Mouse (Mus musculus): ENCODE results near the gene B430306N03Rik.

The B430306N03Rik gene

DNA sequence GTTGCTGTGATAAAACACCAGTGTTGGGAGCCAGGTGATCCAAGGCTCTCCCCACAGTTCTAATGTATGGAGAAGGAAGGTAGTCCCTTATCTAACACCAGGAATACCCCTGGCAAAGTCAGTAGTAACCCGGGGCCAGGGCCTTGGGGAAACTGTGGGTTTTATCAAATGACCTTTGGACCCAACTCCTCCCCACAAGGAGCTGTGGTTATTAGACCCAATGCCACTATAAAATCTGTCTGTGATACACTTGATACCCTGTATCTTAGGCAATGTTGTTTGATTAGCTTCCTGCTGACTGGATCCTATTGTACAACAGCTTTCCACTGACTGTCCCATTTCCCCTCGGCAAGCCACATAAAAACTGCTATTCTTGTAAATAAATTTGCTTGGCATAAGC lies 3.8 kb upstream of the B430306N03Rik start:
- DNase-seq (ENCODE audit: low read depth, low spot score) = no peak

DNA sequence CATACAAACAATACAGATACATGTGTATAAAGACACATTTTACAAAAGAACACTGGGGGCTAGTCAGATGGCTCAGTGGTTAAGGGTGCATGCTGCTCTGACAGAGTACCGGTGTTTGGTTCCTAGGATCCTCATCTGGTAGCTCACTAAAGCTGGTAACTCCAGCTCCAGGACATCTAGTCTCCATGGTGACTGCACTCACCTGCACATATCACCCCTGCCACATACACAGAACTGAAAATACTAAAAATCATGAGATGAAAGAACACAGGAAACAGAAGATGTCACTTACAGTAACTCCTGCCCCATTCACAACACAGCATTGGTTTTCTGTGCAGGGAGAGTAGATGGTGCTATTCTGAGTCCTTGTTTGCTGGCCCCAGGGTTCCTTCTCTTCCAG lies 2.7 kb downstream of the B430306N03Rik start:
- DNase-seq (ENCODE audit: low read depth, low spot score) = no peak

DNA sequence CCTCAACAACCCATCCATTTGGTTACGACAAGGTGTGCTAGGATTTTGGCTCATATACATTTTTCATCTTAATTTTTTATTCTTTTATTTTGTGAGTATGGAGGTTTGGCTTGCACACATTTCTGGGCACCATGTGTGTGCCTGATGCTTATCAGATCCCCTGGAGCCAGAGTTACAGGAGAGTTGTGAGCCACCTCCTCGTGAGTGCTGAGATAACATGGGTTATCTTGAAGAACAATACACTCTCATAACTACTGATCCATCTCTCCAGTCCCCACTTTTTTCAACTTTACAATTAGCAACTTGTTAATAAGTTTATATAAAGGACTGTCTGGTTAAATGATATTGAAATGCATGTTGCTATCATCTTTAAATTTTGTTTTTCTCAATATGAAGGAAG lies 5.3 kb downstream of the B430306N03Rik start:
- DNase-seq (ENCODE audit: low read depth, low spot score) = no peak

DNA sequence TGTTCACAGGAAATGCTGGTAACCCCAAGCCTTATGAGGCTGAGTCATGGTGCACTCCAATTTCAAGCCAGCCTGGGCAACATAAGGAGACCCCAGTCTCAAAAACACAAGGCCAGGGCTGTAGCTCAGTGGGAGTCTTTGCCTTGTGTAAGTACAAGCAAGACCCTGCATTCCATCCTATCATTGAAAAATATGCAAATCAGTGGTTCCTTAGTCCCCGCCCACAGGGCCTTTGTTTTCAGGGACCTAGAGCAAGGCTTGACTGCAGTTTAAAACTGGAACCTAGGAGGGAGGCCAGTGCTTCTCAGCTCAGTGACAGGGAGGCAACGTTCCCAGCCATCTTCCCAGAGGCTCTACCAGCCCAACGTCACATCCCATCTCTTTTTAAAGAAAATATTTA lies 7.3 kb downstream of the B430306N03Rik start:
- DNase-seq (ENCODE audit: low read depth, low spot score) = peak; percentile 83

DNA sequence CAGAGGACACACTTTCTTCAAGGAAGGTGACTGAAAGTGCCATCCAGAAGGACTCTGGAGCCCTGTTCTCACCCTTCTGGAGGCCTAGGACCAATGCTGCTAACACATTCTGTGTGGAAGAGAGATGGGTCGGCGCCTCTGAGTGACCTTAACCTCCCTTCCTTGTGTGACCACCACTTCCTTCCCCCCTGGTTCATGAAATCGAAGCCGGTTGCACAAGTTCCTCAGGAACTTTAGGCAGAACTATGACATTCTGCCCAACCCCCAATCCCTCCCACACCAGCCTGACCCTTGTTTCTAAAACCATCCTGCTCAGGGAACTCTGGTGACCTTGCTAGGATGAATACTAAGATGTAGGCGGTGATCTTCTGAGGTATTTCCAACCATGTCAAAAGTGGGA lies 8.3 kb downstream of the B430306N03Rik start:
- DNase-seq (ENCODE audit: low read depth, low spot score) = no peak

DNA sequence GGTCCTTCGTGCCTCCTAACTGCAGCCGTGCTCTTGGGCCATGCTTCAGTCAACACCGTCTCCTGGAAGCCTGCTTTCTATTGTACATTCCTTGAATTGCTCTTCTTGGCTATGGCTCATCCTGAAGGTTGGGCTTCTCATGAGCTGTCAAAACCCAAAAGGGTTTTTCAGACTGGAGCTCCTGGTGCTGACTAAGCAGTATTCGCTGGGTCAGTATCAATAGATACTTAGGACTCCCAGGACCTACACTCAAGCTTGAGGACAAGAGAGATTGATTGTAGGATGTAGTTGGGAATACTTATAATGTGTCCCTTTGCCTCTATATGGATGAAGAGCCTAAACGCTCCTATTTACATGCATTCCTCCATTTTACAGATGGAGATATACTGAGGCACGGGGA lies 9.2 kb downstream of the B430306N03Rik start:
- DNase-seq (ENCODE audit: low read depth, low spot score) = no peak

DNA sequence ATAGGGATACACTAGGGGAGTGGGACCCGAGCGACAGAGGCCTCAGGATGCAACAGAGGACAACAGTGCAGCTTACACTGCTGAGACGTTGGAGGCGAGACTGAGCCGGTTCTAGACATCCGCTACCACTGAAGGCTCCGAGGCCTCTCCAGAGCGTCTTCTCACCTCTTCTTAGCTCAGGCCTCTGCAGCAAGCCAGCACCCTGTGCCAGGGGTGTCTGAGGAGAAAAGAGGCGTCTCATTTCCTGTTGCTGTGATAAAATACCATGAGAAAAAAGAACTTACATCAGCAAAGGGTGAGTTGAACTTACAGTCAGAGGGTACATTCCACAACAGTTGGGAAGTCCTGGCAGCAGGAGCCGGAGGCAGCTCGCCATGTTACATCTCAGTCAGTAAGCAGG lies 9.7 kb downstream of the B430306N03Rik start:
- no peak for DNase-seq (ENCODE audit: low read depth, low spot score)

DNA sequence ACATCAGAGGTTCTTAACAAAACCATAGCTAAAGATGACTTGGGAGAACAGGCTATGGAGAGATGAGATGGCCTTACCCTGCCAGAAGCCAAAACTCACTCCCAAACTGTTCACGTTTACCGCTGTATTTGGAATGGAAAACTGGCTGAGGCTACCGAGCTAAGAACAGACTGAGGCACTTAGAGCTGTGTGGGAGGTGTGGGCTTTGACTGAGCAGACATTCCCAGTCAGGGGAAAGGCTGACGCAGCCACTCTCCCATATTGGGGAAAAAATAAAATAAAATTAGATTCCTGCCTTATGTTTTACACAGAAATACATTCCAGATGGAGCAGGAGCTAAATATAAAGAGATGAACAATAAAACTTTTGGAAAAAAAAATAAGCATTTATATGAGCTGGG lies 10.7 kb downstream of the B430306N03Rik start:
- DNase-seq (ENCODE audit: low read depth, low spot score) = no peak

DNA sequence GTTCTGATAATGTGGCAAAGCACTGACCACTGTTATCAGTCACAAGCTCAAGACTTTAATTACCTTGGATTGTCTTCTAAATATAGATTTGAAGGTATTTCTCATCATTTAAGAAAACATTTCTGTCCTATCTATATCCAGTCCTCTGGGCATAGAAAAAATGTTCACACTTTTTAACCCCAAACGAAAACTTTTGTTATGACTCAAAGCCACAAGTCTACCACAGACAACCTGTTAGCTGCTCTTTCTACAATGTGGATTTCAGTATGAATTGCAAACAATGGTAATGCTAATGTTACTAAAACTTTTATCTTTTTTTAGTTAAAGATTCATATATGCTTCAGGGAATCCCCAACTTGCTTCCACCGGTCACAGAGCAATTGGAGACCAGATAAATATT lies 16.6 kb downstream of the B430306N03Rik start:
- DNase-seq (ENCODE audit: low read depth, low spot score) = no peak

DNA sequence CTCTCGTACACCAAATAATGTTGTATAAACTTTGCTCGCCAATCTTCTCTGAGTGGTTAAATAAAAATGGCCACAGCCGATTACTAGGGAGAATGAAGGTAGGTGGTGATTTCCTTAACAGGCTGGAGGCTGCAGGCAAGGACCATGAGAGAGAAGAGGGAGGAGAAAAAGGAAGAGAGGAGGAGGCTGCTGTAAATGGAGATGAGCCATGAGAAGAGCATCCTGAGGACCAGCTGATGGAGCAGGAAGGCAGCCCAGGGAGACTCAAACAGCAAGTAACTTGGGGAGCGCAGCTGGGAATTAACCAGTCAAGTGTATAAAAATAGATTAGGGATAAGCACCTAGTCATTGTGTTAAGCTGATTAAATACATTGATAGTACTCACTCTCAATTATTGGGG lies 18.2 kb downstream of the B430306N03Rik start:
- DNase-seq (ENCODE audit: low read depth, low spot score) = no peak

DNA sequence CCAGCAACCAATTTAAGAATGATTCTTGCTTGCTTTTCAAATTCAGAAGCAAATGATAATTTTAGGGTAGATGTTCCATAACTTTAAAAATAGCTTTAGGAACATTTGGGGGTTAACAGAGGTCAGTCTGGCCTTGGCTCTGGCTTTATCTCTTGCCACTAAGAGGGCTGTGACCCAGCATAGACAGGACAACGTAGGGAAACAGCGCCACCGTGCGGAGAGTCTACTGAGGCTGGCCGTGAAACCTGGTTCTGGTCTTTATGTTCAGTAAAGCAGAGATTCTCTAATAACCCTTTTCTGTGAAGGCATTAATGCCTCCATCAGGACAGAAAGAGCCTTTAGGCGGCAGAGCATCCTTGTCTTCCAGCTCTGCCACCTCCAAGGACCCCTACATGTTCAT lies 20.9 kb downstream of the B430306N03Rik start:
- peak; percentile 81 for DNase-seq (ENCODE audit: low read depth, low spot score)

DNA sequence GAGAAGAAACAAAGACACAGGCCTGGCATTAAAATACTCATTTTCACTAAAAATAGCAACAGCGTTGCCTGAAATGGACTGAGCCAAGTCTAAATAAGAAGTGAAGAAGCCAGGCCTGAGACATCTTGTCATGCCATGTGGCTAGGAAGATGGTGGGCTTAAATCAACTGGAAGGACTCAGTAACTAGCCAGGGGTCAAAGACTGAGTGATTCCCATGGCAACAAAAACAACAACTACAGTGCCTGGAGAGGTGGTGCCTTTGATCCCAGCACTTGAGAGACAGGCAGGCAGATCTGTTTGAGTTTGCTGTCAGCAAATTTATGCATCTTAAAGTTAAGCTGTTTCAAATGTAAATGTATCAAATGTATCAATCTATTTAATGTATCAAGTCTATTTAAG lies 24.3 kb downstream of the B430306N03Rik start:
- DNase-seq (ENCODE audit: low read depth, low spot score) = no peak

DNA sequence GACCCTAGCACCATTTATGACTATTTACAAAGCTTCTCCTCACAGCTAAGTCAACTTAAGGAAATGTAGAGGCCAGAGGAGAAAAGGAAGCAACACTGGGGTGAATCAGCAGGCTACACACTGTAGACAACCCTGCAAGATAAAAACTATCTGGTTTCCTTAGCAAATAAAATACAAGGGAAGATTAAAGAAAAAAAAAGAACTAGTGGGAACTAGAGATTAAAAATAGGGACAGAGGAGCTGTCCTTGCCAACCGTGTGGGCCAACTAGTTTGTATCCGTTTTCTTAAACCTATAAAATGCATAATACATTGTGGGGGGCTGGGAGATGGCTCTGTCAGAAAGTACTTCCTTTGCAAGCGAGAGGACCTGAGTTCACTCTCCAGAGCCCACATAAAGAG lies 26.0 kb downstream of the B430306N03Rik start:
- DNase-seq (ENCODE audit: low read depth, low spot score) = no peak

DNA sequence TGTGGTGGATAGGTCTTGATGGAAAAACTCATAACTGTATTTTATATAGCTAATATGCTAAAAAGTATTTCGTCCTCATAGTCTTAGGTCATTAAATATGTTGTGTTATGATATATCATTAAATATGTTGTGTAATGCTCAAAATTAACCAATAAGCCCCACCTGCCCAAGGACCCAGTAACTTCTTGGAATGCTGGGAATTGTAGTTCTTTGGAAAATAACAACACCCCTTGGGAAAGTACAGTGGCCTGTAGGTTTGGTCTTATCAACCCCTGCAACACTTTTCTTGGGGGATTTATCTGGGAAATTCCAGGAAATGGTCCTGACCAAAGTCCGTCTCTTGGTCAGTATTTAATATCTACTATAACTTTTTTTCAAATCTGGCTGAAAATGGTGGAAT lies 27.1 kb downstream of the B430306N03Rik start:
- DNase-seq (ENCODE audit: low read depth, low spot score) = no peak

DNA sequence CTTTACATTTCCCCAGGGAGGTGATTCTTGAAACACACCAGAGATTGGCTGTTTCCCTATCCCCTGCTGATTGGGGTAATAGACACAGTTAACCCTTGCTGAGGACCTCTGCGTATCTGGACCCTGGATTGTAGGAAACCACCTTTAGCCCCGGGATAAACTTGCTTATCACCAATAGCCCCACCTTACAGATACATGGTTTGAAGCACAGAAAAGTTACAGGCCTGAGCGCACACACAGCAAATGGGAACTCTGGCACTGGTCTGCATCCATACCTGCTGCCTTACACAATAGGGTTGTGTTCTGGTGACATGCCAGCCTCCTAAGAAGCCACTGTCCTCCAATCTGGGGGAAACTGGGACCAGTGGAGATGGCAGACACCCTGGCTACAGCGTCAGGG lies 29.9 kb downstream of the B430306N03Rik start:
- DNase-seq (ENCODE audit: low read depth, low spot score) = no peak

DNA sequence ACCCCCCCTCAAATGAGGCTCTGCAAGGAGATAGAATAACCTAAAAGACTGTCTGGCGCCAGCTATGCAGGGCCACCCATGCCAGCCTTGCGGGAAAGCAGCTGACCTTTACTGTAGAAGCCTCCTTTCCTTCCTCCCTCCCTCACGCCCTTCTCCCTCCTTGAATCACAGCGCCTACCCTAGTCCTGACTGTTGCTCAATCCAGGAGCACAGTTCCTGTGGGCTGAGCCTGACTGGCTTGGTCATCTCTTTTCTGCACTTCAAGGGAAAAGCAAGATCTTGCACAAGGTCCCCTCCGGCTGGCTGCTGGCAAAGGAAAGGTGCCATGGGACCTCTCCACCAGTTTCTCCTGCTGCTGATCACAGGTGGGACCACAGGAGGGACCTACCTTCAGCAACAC lies 30.3 kb downstream of the B430306N03Rik start, which contains the start of gene Trem2:
Trem2 (plus strand) TSS at position 171 of the 400 bp plus-strand sequence.
- no peak for DNase-seq (ENCODE audit: low read depth, low spot score)

DNA sequence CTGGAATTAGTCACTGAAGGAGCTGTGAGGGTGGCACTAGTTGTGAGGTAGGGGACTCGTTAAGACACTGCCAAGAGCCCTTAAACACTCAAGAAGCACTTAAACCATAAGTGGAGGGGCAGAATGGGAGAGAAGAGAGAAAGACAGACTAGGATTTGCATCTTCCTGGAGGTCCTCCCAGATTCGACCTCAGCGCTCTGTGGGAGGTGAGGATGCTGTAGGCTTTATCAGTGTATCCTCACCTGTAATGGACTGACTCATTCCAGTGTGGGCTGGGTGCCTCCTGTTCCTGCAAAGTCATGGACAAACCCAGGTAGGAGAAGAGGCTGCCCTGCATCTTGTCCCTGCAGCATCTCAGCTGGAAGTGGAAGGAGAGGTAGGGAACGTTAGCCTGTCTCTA lies 30.9 kb downstream of the B430306N03Rik start:
- no peak for DNase-seq (ENCODE audit: low read depth, low spot score)

DNA sequence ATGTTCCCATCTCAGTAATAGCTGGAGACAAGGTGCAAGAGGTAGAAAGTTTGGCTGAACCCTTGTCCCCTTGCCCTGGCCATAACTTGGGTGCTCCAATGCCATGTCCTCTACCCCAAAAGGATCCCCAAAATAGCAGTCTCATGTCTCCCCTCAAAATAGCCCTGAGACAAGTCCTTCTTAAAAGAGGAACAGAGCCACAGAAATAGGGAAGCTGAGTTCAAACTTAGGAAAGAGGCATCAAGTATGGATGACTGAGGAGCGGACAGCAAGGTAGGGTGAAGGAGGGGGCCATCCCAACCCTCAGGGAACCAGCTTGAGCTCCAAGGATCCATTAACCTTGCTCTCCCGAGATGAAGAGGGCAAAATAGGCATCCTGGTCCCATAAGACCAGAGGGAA lies 31.3 kb downstream of the B430306N03Rik start:
- no peak for DNase-seq (ENCODE audit: low read depth, low spot score)

DNA sequence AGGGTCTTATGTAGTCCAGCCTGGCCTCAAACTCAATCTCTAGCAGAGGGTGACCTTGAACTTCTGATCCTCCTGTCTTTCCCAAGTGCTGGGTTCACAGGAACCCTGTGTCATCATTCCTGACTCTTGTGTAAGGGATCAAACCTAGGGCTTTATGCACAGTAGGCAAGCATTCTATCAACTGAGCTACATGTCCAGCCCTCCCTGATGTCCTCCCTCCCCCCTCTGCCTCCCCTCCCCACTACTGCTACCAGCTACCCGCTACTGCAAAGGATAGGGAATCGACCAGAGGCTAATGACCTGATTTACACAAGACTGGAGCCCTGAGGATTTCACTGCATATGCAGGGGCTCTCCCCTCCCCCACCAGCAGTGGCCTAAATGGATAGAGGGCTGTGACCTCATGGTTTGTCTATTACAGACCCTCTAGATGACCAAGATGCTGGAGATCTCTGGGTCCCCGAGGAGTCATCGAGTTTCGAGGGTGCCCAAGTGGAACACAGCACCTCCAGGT lies 34.8 kb downstream of the B430306N03Rik start:
- DNase-seq (ENCODE audit: low read depth, low spot score) = peak; percentile 77

DNA sequence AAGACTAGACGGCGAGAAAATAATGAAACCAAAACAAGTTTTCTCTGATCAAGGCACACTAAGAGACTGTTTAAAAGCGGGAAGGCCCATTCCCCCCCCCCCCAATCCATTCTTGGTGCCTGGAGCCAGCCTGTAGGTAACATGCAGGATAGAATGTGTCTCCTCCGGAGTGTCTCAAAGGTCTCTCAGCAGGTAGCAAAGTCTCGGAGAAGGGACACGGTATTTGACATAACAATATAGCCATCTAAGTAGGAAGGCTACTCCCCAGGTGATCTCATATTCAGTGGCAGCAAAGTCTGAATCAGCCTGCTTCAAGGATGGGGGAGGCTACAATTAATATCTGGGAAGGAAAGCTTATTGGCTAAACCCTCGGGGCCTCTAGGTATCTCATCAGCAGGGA lies 37.0 kb downstream of the B430306N03Rik start:
- DNase-seq (ENCODE audit: low read depth, low spot score) = peak; percentile 63

DNA sequence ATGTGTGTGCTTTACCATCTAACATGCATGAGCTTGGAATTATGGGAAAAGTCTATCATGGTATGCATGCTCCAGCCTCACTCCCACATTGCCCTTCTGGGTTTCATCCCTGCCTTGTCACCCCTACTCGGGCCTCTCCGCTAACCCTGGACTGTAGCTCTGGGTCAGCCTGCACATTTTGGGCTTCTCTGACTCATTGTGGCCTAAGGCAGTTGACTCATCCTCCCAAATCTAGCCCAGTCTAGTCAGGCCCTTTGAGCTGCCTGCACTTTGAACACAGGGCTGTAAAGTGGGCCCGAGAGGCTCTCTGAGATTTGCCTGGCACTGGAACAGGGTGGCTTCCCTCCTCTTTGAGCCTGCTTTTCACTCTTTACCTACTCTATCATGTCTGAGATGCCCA lies 39.9 kb downstream of the B430306N03Rik start:
- no peak for DNase-seq (ENCODE audit: low read depth, low spot score)

DNA sequence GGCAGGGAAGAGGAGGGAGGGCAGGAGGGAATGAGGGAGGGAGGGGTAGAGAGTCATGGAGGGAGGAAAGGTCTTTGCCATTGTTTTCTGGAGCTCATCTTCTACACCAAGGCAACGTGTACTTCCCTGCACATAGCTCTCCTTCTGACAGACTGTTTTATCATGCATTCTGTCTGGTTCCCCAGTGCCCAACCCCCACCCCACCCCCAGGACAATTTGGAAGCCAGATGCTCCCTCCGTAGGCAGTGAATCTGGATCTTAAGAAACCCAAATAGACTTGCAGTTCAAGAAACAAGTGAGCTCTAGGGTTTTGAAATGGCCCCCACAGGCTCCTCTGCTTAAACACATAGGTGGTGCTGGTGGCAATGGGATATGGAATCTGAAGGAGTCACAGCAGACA lies 42.0 kb downstream of the B430306N03Rik start:
- DNase-seq (ENCODE audit: low read depth, low spot score) = peak; percentile 18

DNA sequence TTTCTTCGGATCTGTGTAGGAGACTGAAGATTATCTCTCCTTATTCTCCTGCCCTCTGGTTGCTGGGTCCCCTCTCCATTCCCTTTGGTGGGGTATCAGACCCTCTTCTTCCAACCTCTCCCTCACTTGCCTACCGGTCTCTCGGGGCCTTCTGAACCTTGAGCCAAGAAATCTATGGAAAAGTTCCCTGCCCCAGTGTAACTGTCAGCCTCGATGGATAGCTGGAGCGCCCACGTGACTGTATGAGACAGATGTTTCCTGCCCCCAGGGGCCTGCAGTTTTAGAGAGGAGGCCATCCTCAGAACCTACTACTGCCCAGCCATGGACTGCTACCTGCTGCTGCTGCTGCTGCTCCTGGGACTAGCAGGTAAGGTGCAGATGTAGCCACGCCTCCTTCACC lies 43.7 kb downstream of the B430306N03Rik start, which contains the start of gene Treml1:
Treml1 (plus strand) TSS at position 301 of the 400 bp plus-strand sequence.
- no peak for DNase-seq (ENCODE audit: low read depth, low spot score)

DNA sequence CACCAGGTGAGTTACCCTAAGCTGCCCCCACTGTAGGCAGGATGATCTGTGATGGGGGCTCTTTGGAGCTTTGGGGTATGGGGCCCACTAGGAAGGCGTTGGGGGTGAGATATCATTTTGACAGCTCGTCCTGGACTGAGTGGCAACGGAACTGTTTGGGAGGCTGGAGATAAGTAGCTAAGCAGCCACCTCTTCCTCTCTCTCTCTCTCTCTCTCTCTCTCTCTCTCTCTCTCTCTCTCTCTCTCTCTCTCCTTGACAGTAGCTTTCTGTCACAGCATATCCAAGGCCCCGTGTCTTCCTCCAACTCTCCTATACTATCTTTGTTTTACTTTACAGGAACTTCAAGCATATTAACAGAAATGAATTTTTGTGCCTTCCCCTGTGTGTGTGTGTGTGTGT lies 44.5 kb downstream of the B430306N03Rik start:
- no peak for DNase-seq (ENCODE audit: low read depth, low spot score)
